ENCODE assay signal across 8 mouse cellular contexts in genomic region chr4:100170161-100170650, GRCm38 (mm10).
A peak's percentile ranks its signal among the peaks of the same experiment; 100 is the strongest.
DNase-seq lines count a peak whose midpoint lies in the region; ATAC-seq lines count a peak whose summit lies in the region.

No protein-coding gene starts in this region.

- 38% methylated on average over 14 of the region's 14 CpGs for WGBS in lung, embryonic 16.5 days
- 48% methylated on average over 14 of the region's 14 CpGs for WGBS in stomach, embryonic 16.5 days

- H3K27me3 ChIP-seq in lung, embryonic 16.5 days (ENCODE audit: control insufficient read depth, insufficient read depth, low read depth, low read length): no peaks in the 10 kb centered on the region
- no peaks in the 10 kb centered on the region for H3K27me3 ChIP-seq in stomach, embryonic 16.5 days (ENCODE audit: control insufficient read depth, insufficient read depth, low read length)

- no peaks in the 10 kb centered on the region for H3K36me3 ChIP-seq in lung, embryonic 16.5 days (ENCODE audit: control insufficient read depth, insufficient read depth, low read length)
- H3K36me3 ChIP-seq in stomach, embryonic 16.5 days (ENCODE audit: control insufficient read depth, insufficient read depth, low read length): no peaks in the 10 kb centered on the region

- peak overlapping the region; percentile 36 for H3K4me3 ChIP-seq in lung, embryonic 16.5 days (ENCODE audit: low read length)
- no peak overlapping the region; the same call in 1 of the 2 replicates for H3K4me3 ChIP-seq in stomach, embryonic 16.5 days (replicated peaks; ENCODE audit: low read length)

- DNase-seq in gastrocnemius, postnatal 10 days: peak; percentile 22
- no peak for DNase-seq in gastrocnemius, adult 8-10 months (ENCODE audit: low spot score in 2 of 2)
- peak; percentile 17 for DNase-seq in urinary bladder, postnatal 14 days (ENCODE audit: low spot score)
- no peak for DNase-seq in urinary bladder, postnatal 10 days (ENCODE audit: low spot score)
- DNase-seq in yolk sac, embryonic 10.5 days (ENCODE audit: low spot score): no peak
- no peak for DNase-seq in left cerebral cortex, adult 8-10 months (ENCODE audit: low spot score in 2 of 2)

- peaks cover 34% of the 10 kb centered on the region for H3K4me1 ChIP-seq in lung, embryonic 16.5 days (replicated peaks; ENCODE audit: control insufficient read depth, insufficient read depth, low read length)
- peaks cover 10% of the 10 kb centered on the region; the same call in 1 of the 2 replicates for H3K4me1 ChIP-seq in stomach, embryonic 16.5 days (ENCODE audit: control insufficient read depth, insufficient read depth, low read length)

- no peak overlapping the region for H3K9ac ChIP-seq in lung, embryonic 16.5 days (ENCODE audit: low read length)
- no peak overlapping the region for H3K9ac ChIP-seq in stomach, embryonic 16.5 days (ENCODE audit: low read length)

- peak; percentile 30; the same call in 1 of the 2 replicates for ATAC-seq in lung, embryonic 16.5 days (ENCODE audit: low read depth)
- no peak for ATAC-seq in stomach, embryonic 16.5 days (ENCODE audit: insufficient read depth, low FRiP score)

- peak overlapping the region; percentile 44 for H3K4me2 ChIP-seq in lung, embryonic 16.5 days (ENCODE audit: low read depth, low read length)
- H3K4me2 ChIP-seq in stomach, embryonic 16.5 days (ENCODE audit: low read depth, low read length): peak overlapping the region; percentile 28

- peak overlapping the region; percentile 74 for H3K27ac ChIP-seq in lung, embryonic 16.5 days (ENCODE audit: low read length)
- H3K27ac ChIP-seq in stomach, embryonic 16.5 days (ENCODE audit: low read length): no peak overlapping the region

- H3K9me3 ChIP-seq in lung, embryonic 16.5 days (ENCODE audit: control insufficient read depth, low read length): no peaks in the 10 kb centered on the region
- no peaks in the 10 kb centered on the region for H3K9me3 ChIP-seq in stomach, embryonic 16.5 days (replicated peaks; ENCODE audit: control insufficient read depth, low read length)

Comparison
In these comparisons a context has a peak if more than half of its experiments do, and no peak if none do; other contexts are left out.
1. DNase-seq: peak in gastrocnemius, postnatal 10 days (single experiment) and urinary bladder, postnatal 14 days (single experiment); none in gastrocnemius, adult 8-10 months (0 of 2), urinary bladder, postnatal 10 days (single experiment), yolk sac, embryonic 10.5 days (single experiment) and left cerebral cortex, adult 8-10 months (0 of 2).